Mouse (Mus musculus) heart, adult 2 months (tissue): ENCODE data around the gene Ift122. TPM values are rescaled to one million over a fixed set of nuclear protein-coding genes. Genes with fewer than 3 reads are reported as not detected.

Source experiments
- DNase-seq, 2 experiments: peaks; one replicate each; pipeline ENCODE4 v3.0.0; 2021
- H3K27ac ChIP-seq: fragments of 200-600 bp; 2 replicates; pipeline ENCODE4 v1.8.1; 2022
- H3K27me3 ChIP-seq: fragments of 200-500 bp; 2 replicates; pipeline ENCODE4 v1.6.1; 2012; ENCODE audit warnings: mild to moderate bottlenecking, low read length, inconsistent platforms, mixed read lengths; ENCODE audit not compliant: control insufficient read depth, insufficient read depth
- H3K36me3 ChIP-seq: fragments of 200-500 bp; 2 replicates; pipeline ENCODE4 v1.6.1; 2012; ENCODE audit warnings: low read length, inconsistent platforms; ENCODE audit not compliant: control insufficient read depth, insufficient read depth
- H3K4me1 ChIP-seq: fragments of 200-500 bp; 2 replicates; pipeline ENCODE4 v1.6.1; 2011; ENCODE audit warnings: low read length; ENCODE audit not compliant: control insufficient read depth, insufficient read depth
- H3K4me3 ChIP-seq: fragments of 200-600 bp; 2 replicates; pipeline ENCODE4 v1.8.1; 2022
- H3K79me2 ChIP-seq: fragments of 200-500 bp; replicated peaks from 2 replicates; pipeline ENCODE4 v1.6.1; 2012; ENCODE audit warnings: mild to moderate bottlenecking, inconsistent platforms, low read length, moderate library complexity, mixed read lengths; ENCODE audit not compliant: control insufficient read depth, insufficient read depth
- H3K9ac ChIP-seq: fragments of 200-500 bp; 2 replicates; pipeline ENCODE4 v1.6.1; 2012; ENCODE audit warnings: low read depth, mild to moderate bottlenecking, control low read depth, inconsistent platforms, low read length, mixed read lengths
- CTCF ChIP-seq: fragments of 200-600 bp; IDR thresholded peaks from 2 replicates; pipeline ENCODE4 v1.8.1; 2022; ENCODE audit warnings: antibody characterized with exemption, mild to moderate bottlenecking, moderate library complexity
- EP300 ChIP-seq: fragments of 200-500 bp; IDR thresholded peaks from 2 replicates; pipeline ENCODE4 v1.6.1; 2011; ENCODE audit warnings: low read depth, low read length, control low read depth; ENCODE audit not compliant: insufficient read depth
- POLR2A ChIP-seq: fragments of 200-500 bp; IDR thresholded peaks from 2 replicates; pipeline ENCODE4 v1.6.1; 2011; ENCODE audit warnings: mild to moderate bottlenecking, low read depth, low read length, control low read depth; ENCODE audit not compliant: insufficient read depth
- WGBS: fragments of 180-500 bp; shearing (Covaris S2); methylation state at CpG from one replicate; pipeline ENCODE4 v1.1.7; 2018; 5-methylcytosine and 5-hydroxymethylcytosine counted together
- intact Hi-C: fragments of 180-260 bp; cut with DNase I; formaldehyde crosslinking; loops from one replicate; pipeline ENCODE4 v1.15.1; 2025
- long read RNA-seq: library from polyadenylated mRNA; stranded (forward); transcript quantifications from one replicate; pipeline ENCODE4 v2.0.0, GENCODE M21; 2021
- polyA plus RNA-seq: library from polyadenylated mRNA; depleted of rRNA; stranded (reverse); fragments of >200 nt; gene quantifications from 2 replicates; pipeline ENCODE4 v1.2.3, GENCODE M21; 2012; rRNA removed
- total RNA-seq, 2 experiments: library from RNA; stranded (reverse); gene quantifications; 2 replicates each; pipeline ENCODE4 v1.2.3; 2021

Ift122 gene
- total RNA-seq (1 to 10 TPM; 6.6 to 7.3 TPM), polyA plus RNA-seq (12.8 and 15.2 TPM in 2 replicates)
- long read RNA-seq, full-length matches to known transcripts, result 5 of 11 reads
- long read RNA-seq, partial matches to known transcripts, result 4 of 11 reads
- long read RNA-seq, other reads (novel, unspliced or antisense), result 2 of 11 reads

GRCm38 (mm10) chr6:115853091-115853813, at the start of gene Ift122, which contains the start of gene Mbd4:
TSS of gene Ift122 (plus strand) at chr6:115853470.
TSS of gene Mbd4 (minus strand) at chr6:115853371.
- Histone ChIP-seq H3K36me3 (no peaks in the 10 kb centered on the region), H3K27ac (peak within 1 kb of the TSS; percentile 75), H3K27me3 (no peaks in the 10 kb centered on the region), H3K4me1 (peaks cover 5% of the 10 kb centered on the region), H3K4me3 (peak within 1 kb of the TSS; percentile 75), H3K9ac (peak within 1 kb of the TSS; percentile 60), H3K79me2 (no peaks in the 10 kb centered on the region)
- DNase-seq, result peak; percentile 94 to 99
- intact Hi-C loops, result no loop called here
- peak; percentile 41; the same call in 1 of the 2 replicates for TF ChIP-seq POLR2A
- TF ChIP-seq EP300, result peak; percentile 44; the same call in 1 of the 2 replicates
- TF ChIP-seq CTCF, result peak; percentile 62
- WGBS, result under 1% methylated on average over 51 of the region's 51 CpGs

- TF ChIP-seq CTCF (peak; percentile 79), EP300 (no peak)
- Histone ChIP-seq H3K36me3 (peaks cover 13% of the 10 kb centered on the region), H3K4me1 (peaks cover 10% of the 10 kb centered on the region), H3K27ac (no peak overlapping the region), H3K9ac (no peak overlapping the region), H3K79me2 (0 out of 2 replicates have a peak, but pooled peaks cover 3% of the 10 kb centered on the region), H3K27me3 (no peaks in the 10 kb centered on the region), H3K4me3 (no peak overlapping the region)
- DNase-seq, result peak; percentile 64 to 71
- intact Hi-C loops, result loop anchor here (5.0 kb wide), 1 partner anchor 76 kb away; no protein-coding TSS in a partner anchor
- WGBS, result 34% methylated on average over 16 of the region's 16 CpGs
These were observed 49.5 kb upstream of the Ift122 start for GRCm38 (mm10) chr6:115803541-115804382.

GRCm38 (mm10) chr6:115804432-115805192, 48.7 kb upstream of the Ift122 start:
- Histone ChIP-seq H3K4me1 (peaks cover 10% of the 10 kb centered on the region), H3K27me3 (no peaks in the 10 kb centered on the region), H3K9ac (no peak overlapping the region), H3K36me3 (peaks cover 13% of the 10 kb centered on the region), H3K27ac (no peak overlapping the region), H3K4me3 (no peak overlapping the region), H3K79me2 (0 out of 2 replicates have a peak, but pooled peaks cover 3% of the 10 kb centered on the region)
- 66% methylated on average over 10 of the region's 10 CpGs for WGBS
- no peak for DNase-seq
- TF ChIP-seq EP300 (no peak), POLR2A (no peak), CTCF (no peak)
- intact Hi-C loops, result loop anchor here (5.0 kb wide), 2 partner anchors 77 to 202 kb away; partner anchors contain the start of gene Mkrn2

GRCm38 (mm10) chr6:115807464-115808195, 45.6 kb upstream of the Ift122 start:
- peak overlapping the region; percentile 98 for H3K27ac ChIP-seq
- no peaks in the 10 kb centered on the region for H3K27me3 ChIP-seq
- H3K79me2 ChIP-seq, result 0 out of 2 replicates have a peak, but pooled peaks cover 3% of the 10 kb centered on the region
- TF ChIP-seq POLR2A (no peak), CTCF (no peak), EP300 (no peak)
- peaks cover 10% of the 10 kb centered on the region for H3K4me1 ChIP-seq
- H3K4me3 ChIP-seq, result peak overlapping the region; percentile 99
- DNase-seq, result no peak
- H3K9ac ChIP-seq, result peak overlapping the region; percentile 99
- 2% methylated on average over 15 of the region's 15 CpGs for WGBS
- intact Hi-C loops, result loop anchor here (5.0 kb wide), 1 partner anchor 205 kb away; the partner anchor contains the start of gene Mkrn2
- peaks cover 13% of the 10 kb centered on the region for H3K36me3 ChIP-seq

- intact Hi-C loops, result loop anchor here (5.0 kb wide), 1 partner anchor 206 kb away; the partner anchor contains the start of gene Mkrn2
These were observed 45.1 kb upstream of the Ift122 start for GRCm38 (mm10) chr6:115808196-115808487.

More at GRCm38 (mm10) chr6:115808196-115808487, 45.1 kb upstream of the Ift122 start:
- no peak for TF ChIP-seq POLR2A
- no peak for TF ChIP-seq CTCF
- TF ChIP-seq EP300, result no peak
- peak overlapping the region; percentile 99 for H3K4me3 ChIP-seq
- H3K9ac ChIP-seq, result peak overlapping the region; percentile 99
- H3K36me3 ChIP-seq, result peaks cover 13% of the 10 kb centered on the region
- DNase-seq, result no peak
- WGBS, result under 1% methylated on average over 22 of the region's 22 CpGs
- H3K4me1 ChIP-seq, result peaks cover 10% of the 10 kb centered on the region
- no peaks in the 10 kb centered on the region for H3K27me3 ChIP-seq
- H3K79me2 ChIP-seq, result 0 out of 2 replicates have a peak, but pooled peaks cover 3% of the 10 kb centered on the region
- H3K27ac ChIP-seq, result peak overlapping the region; percentile 98
